Mouse (Mus musculus): ENCODE measurements at regions not wholly inside any gene's neighbourhood (a gene's known extent, or its start where the extent isn't known, plus 50 kb on each side); places are given as distances from the start of the nearest gene placed in this dataset.

- Histone ChIP-seq H3K27me3 (replicated peaks) (no peaks in the 10 kb centered on the region), H3K4me2 (ENCODE audit: insufficient read depth, low read depth, poor library complexity, severe bottlenecking) (no peak overlapping the region), H3K4me3 (replicated peaks in 1 of 3; ENCODE audit: low read depth in 2 of 3, low read length in 2 of 3, poor library complexity in 1 of 3) (no peak overlapping the region), H3K27ac (ENCODE audit: insufficient read depth, low read depth) (no peak overlapping the region), H3K36me3 (replicated peaks in 1 of 2; ENCODE audit: control insufficient read depth in 1 of 2, insufficient read depth in 1 of 2, low read length in 1 of 2) (no peaks in the 10 kb centered on the region), H3K9me3 (replicated peaks; ENCODE audit: low read length) (no peaks in the 10 kb centered on the region), H3K4me1 (ENCODE audit: control insufficient read depth in 1 of 2, insufficient read depth in 2 of 2) (no peaks in the 10 kb centered on the region), H3K9ac (ENCODE audit: insufficient read depth, low read depth) (no peak overlapping the region), H3K79me2 (replicated peaks; ENCODE audit: control insufficient read depth, extremely low read depth, insufficient read depth, poor library complexity, severe bottlenecking) (no peaks in the 10 kb centered on the region)
- TF ChIP-seq KAT2A (IDR thresholded peaks at IDR 0.05; ENCODE audit: insufficient replicate concordance, low read length) (no peak), RAD21 (IDR thresholded peaks at IDR 0.05; ENCODE audit: low read depth, low read length) (peak; percentile 89), ELF1 (IDR thresholded peaks at IDR 0.05; ENCODE audit: low read depth, low read length) (0 out of 2 replicates have a peak, but pooled peaks have one; percentile 8), GABPA (IDR thresholded peaks at IDR 0.05; ENCODE audit: insufficient replicate concordance, low read depth, low read length) (no peak), SMC3 (IDR thresholded peaks at IDR 0.05; ENCODE audit: low read depth, low read length) (peak; percentile 74), CTCF (conservative IDR thresholded peaks at IDR 0.05 in 1 of 2, IDR thresholded peaks at IDR 0.05 in 1 of 2; ENCODE audit: low read depth in 2 of 2, low read length in 2 of 2) (peak; percentile 50 to 83), USF1 (IDR thresholded peaks at IDR 0.05; ENCODE audit: low read depth, low read length) (no peak), MEF2A (IDR thresholded peaks at IDR 0.05; ENCODE audit: borderline replicate concordance, low read depth, low read length) (no peak), ZC3H11A (IDR thresholded peaks at IDR 0.05; ENCODE audit: low read depth, low read length) (peak; percentile 10; the same call in 1 of the 2 replicates)
- dilution Hi-C loops (cut with MboI; ENCODE audit: extremely low pct_ligation_motif_present, extremely low pct_unique_long_range_greater_than_20kb, low sequenced_read_pairs): no loop called here
- in situ Hi-C loops (cut with MboI; ENCODE audit: low pct_ligation_motif_present, low pct_unique_long_range_greater_than_20kb, low sequenced_read_pairs): no loop called here
- DNase-seq (ENCODE audit: extremely low read depth): peak; percentile 82
These were observed 238.3 kb upstream of the Ccnh start for GRCm38 (mm10) chr13:84950873-84951272.

GRCm38 (mm10) chr13:84953161-84953560 is 236.0 kb upstream of the Ccnh start:
- no peak overlapping the region for H3K27ac ChIP-seq (ENCODE audit: insufficient read depth, low read depth)
- dilution Hi-C loops (cut with MboI; ENCODE audit: extremely low pct_ligation_motif_present, extremely low pct_unique_long_range_greater_than_20kb, low sequenced_read_pairs): no loop called here
- TF ChIP-seq ELF1 (IDR thresholded peaks at IDR 0.05; ENCODE audit: low read depth, low read length): no peak
- TF ChIP-seq E2F4 (IDR thresholded peaks at IDR 0.05; ENCODE audit: insufficient replicate concordance, low read depth, low read length): no peak
- no peak for TF ChIP-seq ETS1 (conservative IDR thresholded peaks at IDR 0.05; ENCODE audit: low read depth, low read length)
- TF ChIP-seq RAD21 (IDR thresholded peaks at IDR 0.05; ENCODE audit: low read depth, low read length): no peak
- no peak for TF ChIP-seq UBTF (IDR thresholded peaks at IDR 0.05; ENCODE audit: low read depth, low read length)
- TF ChIP-seq POLR2AphosphoS2 (IDR thresholded peaks at IDR 0.05; ENCODE audit: low read depth, low read length): no peak
- no peak for TF ChIP-seq NRF1 (IDR thresholded peaks at IDR 0.05; ENCODE audit: low read depth, low read length)
- no peak for TF ChIP-seq ZC3H11A (IDR thresholded peaks at IDR 0.05; ENCODE audit: low read depth, low read length)
- TF ChIP-seq SMC3 (IDR thresholded peaks at IDR 0.05; ENCODE audit: low read depth, low read length): no peak
- no peak for TF ChIP-seq GABPA (IDR thresholded peaks at IDR 0.05; ENCODE audit: insufficient replicate concordance, low read depth, low read length)
- TF ChIP-seq HCFC1 (IDR thresholded peaks at IDR 0.05; ENCODE audit: low read depth, low read length): no peak
- no peak for TF ChIP-seq ZKSCAN1 (IDR thresholded peaks at IDR 0.05; ENCODE audit: borderline replicate concordance, low read depth, low read length)
- no peak for TF ChIP-seq ZMIZ1 (IDR thresholded peaks at IDR 0.05; ENCODE audit: low read depth, low read length)
- no peak for TF ChIP-seq PAX5 (IDR thresholded peaks at IDR 0.05; ENCODE audit: low read length)
- TF ChIP-seq MXI1 (IDR thresholded peaks at IDR 0.05; ENCODE audit: low read depth, low read length): no peak
- no peak for TF ChIP-seq ZNF384 (IDR thresholded peaks at IDR 0.05; ENCODE audit: low read depth, low read length)
- no peak for TF ChIP-seq EP300 (IDR thresholded peaks at IDR 0.05; ENCODE audit: low read length)
- no peak for TF ChIP-seq TCF12 (IDR thresholded peaks at IDR 0.05; ENCODE audit: low read depth, low read length)

More at GRCm38 (mm10) chr13:84953161-84953560, 236.0 kb upstream of the Ccnh start:
- Histone ChIP-seq H3K4me2 (ENCODE audit: insufficient read depth, low read depth, poor library complexity, severe bottlenecking) (no peak overlapping the region), H3K9ac (ENCODE audit: insufficient read depth, low read depth) (no peak overlapping the region), H3K79me2 (replicated peaks; ENCODE audit: control insufficient read depth, extremely low read depth, insufficient read depth, poor library complexity, severe bottlenecking) (no peaks in the 10 kb centered on the region), H3K4me1 (ENCODE audit: control insufficient read depth in 1 of 2, insufficient read depth in 2 of 2) (no peaks in the 10 kb centered on the region), H3K4me3 (replicated peaks in 1 of 3; ENCODE audit: low read depth in 2 of 3, low read length in 2 of 3, poor library complexity in 1 of 3) (no peak overlapping the region), H3K27me3 (replicated peaks) (no peaks in the 10 kb centered on the region), H3K9me3 (replicated peaks; ENCODE audit: low read length) (no peaks in the 10 kb centered on the region), H3K36me3 (replicated peaks in 1 of 2; ENCODE audit: control insufficient read depth in 1 of 2, insufficient read depth in 1 of 2, low read length in 1 of 2) (no peaks in the 10 kb centered on the region)
- in situ Hi-C loops (cut with MboI; ENCODE audit: low pct_ligation_motif_present, low pct_unique_long_range_greater_than_20kb, low sequenced_read_pairs): no loop called here
- no peak for DNase-seq (ENCODE audit: extremely low read depth)

Measured in CH12.LX (cell line).